Mouse (Mus musculus) cerebellum, adult 11-12 months (tissue): ENCODE measurements around the gene Spag9.
"Not testable (repeated sequence)": the region's sequence is repeated elsewhere in the genome, so short reads cannot be mapped to it uniquely, and the experiment has no call there.

Experiments used
- DNase-seq: peaks from one replicate; pipeline ENCODE4 v3.0.0; 2022

Gene Spag9

GRCm38 (mm10) chr11:94054901-94055300 lies 59.0 kb downstream of the Spag9 start:
- DNase-seq, result no peak

GRCm38 (mm10) chr11:94063941-94064340 lies 68.0 kb downstream of the Spag9 start:
- DNase-seq, result no peak

- no peak for DNase-seq
These were observed 74.6 kb downstream of the Spag9 start for GRCm38 (mm10) chr11:94070455-94070854.

- no peak for DNase-seq
These were observed 77.4 kb downstream of the Spag9 start for GRCm38 (mm10) chr11:94073283-94073682.

DNA sequence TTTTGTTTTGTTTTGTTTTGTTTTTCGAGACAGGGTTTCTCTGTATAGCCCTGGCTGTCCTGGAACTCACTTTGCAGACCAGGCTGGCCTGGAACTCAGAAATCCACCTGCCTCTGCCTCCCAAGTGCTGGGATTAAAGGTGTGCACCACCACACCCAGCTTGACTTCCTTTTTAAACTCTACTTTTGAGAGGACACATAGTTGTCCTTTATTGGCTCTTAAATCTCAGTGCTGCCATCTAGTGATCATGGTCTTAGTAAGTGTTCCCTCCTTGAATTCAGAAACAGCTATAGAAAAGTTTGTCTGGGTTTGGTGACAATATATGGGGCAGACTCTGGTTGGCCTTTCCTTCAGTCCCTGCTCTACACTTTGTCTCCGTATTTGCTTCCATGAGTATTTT lies 91.1 kb downstream of the Spag9 start:
- not testable (repeated sequence) for DNase-seq

DNA sequence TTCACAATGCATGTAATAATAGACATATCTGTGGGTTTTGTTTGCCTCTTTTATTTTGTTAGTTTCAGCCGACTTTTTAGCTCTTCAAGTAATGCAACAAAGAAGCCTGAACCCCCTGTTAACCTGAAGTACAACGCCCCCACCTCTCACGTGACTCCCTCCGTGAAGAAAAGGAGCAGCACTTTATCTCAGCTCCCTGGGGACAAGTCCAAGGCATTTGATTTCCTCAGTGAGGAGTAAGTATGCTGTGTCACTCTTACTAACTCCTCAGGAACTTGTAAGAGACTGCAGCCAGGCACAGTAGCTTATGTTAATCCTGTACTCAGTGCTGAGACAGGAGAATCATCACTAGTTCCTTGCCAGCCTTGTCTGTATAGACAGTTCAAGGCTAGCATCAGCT lies 94.6 kb downstream of the Spag9 start:
- no peak for DNase-seq

DNA sequence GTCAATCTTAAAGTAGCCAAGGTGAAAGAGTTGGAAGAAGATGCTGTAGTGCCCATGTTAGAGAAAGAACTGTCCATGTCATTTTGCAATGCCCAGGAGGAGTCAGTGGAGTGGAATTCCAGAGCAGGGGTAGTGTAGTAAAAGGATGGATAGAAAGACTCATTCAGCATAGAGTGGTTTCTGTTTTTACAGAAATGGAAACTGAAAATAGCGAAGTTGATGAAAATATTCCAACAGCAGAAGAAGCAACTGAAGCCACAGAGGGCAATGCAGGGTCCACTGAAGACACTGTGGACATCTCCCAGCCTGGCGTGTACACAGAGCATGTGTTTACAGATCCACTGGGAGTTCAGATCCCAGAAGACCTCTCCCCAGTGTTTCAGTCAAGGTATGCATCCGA lies 101.6 kb downstream of the Spag9 start:
- no peak for DNase-seq

DNA sequence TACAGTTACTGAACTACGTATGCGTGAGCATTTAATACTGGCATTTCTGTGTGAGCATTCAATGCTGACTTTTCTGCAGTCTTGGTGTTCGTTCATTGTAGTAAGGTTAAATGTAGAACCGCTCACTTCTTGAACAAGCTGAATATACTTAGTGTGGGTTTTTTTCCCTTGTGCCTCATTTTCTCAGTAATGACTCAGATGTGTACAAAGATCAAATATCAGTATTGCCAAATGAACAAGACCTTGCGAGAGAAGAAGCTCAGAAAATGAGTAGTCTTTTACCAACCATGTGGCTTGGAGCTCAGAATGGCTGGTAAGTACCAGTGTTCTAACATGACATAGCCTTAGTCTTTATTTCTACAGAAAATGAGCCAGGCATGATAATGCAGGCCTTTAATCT lies 102.9 kb downstream of the Spag9 start:
- DNase-seq, result no peak

DNA sequence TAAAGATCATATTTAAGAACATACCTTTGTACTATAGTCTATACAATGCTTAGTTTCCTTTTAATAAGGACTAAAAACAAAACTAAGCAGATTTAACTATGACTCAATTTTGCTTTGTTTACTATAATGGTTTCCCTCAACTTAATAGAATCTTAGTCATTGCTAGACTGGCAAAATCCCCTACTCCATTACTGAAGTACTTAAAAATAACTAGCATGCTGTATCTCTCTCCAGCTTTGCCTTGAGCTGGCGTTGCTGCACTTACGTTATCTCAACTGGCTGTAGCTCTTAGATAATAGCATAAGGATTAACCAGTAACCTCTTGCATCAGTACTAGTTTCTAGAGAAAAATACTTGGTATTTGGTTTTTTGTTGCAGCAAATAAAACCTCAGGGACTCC lies 117.9 kb downstream of the Spag9 start:
- no peak for DNase-seq

DNA sequence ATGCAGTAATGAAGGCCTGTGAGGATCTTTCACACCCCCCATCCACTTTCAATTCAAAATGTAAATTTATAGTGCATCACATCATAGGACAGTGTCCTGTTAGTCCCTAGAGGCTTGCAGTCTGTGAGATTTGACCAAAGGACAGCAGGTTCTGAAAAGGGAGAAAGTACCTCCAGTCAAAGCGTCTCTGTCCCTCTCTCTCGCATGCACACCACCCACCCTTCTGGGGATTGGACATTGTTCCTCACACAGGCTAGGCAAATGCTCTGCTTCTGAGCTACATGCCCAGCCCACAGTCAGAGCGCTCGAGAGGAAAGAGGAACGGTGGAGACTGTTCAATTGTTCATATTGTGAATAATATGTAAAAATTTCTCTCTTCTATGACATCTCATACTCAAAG lies 119.5 kb downstream of the Spag9 start:
- no peak for DNase-seq

DNA sequence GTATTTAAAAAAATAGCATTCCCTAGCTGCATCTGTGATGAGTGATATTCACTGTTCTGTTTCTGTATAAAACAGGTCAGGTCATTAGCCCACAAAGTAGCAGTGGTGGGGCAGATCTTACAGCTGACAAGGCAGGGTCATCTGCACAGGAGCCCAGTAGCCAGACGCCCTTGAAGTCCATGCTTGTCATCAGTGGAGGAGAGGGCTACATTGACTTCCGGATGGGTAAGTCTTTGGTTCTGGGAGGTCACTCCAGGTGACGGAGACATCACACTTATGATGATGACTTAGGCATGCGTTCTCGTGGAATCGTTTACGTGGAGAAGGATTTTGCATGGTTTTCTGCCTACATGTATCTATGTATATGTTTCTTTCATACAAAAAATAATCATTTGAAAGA lies 120.8 kb downstream of the Spag9 start:
- DNase-seq, result no peak

GRCm38 (mm10) chr11:94117836-94118235 lies 121.9 kb downstream of the Spag9 start:
- no peak for DNase-seq

DNA sequence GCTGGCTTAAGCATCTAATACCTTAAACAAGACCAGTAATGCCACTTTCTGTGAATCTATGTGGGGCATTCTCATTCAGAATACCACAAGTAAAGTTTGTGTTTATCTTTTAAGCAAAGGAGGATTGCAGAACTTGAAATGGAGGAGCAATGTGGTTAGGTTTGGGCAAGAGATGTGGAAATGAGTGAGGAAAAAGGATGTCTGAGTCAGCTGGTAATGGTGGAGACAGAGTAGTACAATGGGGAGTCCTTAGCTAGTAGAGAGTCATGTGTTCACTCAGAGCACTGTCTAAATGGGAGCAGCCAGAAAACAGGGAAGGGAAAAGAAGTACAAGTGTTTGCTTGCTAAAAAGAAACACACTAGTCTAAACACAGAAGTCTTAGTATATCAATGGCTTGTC lies 122.7 kb downstream of the Spag9 start:
- DNase-seq, result no peak

DNA sequence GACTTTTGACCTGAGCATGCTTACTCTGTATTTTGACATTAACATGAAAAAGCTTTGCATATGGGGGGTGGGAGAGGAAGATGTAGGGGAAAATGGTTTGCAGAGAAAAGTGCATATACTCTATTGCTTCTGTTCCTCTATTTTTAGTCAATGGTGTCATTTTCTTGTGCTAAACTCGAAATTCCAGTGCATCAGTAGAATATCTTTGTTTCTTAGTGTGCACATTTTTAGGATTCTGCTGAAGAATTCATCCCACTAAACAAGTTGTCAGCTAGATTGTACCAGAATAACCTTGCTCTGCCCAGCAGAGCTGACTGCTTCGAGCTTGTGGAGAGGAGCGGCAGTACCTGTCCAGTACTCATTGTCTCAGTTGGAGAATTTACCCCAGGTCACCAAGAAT lies 124.8 kb downstream of the Spag9 start:
- DNase-seq, result no peak

DNA sequence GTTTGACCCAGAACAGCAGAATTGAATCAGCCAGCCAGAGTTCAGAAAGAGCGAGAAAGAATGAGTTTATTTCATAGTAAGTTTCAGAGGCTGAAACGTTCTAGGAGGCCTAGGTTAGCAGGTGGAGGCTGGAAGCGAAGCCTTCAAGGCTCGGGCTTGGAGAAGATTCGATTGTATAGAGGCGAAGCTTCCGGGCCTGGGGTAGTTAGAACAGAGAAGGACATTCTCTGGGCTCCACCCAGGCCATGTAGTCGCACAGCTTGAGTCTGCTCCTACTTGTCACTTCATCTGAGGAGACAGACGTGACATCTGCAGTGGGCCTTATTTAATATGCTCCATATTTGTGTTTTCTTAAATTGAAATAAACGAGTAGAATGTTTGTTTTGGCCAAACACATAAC lies 125.6 kb downstream of the Spag9 start:
- DNase-seq, result no peak

DNA sequence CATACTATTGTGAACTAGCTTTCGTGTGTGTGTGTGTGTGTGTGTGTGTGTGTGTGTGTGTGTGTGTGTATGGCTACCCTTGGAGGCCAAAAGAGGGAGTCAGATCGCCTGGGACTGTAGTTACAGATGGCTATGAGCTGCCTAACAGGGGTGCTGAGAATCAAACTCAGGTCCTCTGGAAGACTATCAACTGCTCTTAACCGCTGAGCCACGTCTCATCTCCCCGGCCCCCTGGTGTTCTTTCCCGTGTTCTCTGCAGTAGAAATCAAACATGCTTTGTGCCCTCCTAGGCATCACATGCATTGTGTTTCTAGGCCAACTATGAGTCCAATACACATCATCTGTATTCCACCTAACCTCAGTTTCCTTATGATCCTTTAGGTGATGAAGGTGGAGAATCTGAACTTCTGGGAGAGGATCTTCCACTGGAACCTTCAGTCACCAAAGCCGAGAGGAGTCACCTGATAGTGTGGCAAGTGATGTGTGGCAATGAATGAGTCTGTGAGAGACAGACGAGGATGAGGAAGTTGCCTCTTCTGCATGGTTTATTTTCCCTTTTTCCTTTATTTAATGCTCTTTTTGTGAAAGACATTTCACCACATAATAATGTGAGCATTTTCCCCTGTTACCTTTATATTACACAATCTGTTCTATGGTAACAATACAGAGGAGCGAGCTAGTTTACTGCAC lies 126.6 kb downstream of the Spag9 start:
- DNase-seq, result no peak

GRCm38 (mm10) chr11:94126701-94127100 lies 130.8 kb downstream of the Spag9 start:
- DNase-seq, result peak; percentile 44

DNA sequence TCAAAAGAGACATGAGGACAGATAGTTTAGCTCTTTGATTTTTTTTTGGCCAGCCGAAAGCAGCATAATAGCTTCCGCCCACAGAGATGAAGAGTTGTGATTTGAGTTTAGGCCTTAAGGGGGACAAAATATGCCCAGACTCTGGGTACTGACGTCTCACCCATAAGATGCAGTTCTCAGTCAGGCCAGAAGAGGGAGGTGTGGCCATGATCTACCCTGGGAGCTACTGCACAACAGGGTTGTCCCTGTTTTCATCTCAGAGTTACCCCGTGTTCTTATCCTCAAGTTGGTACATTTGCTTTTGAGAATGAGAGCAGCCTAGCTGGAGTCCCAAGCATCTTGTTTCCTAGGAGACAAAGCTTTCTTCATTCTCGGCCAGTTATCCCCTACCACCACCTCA lies 132.1 kb downstream of the Spag9 start:
- peak; percentile 79 for DNase-seq

DNA sequence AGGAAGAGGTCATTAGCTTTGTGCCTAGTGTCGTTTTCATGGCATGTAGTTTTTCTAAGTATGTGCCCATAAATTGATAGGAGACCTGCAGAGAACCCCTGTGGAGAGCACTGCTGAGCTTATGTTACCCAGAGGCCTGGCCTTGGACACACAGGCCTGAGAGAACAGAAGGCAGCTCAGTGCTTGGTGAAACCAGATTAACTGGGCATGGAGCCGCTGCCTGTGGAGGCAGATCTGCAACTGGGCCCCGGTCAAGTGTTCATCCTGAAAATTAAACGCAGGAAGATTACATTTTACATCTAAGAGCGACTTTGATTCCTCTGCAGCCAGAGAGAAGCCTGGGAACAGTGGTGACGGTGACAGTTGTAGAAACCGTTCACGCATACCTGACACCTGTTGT lies 132.6 kb downstream of the Spag9 start:
- peak; percentile 76 for DNase-seq

GRCm38 (mm10) chr11:94129261-94130059 lies 133.6 kb downstream of the Spag9 start:
- peak; percentile 82 for DNase-seq

DNA sequence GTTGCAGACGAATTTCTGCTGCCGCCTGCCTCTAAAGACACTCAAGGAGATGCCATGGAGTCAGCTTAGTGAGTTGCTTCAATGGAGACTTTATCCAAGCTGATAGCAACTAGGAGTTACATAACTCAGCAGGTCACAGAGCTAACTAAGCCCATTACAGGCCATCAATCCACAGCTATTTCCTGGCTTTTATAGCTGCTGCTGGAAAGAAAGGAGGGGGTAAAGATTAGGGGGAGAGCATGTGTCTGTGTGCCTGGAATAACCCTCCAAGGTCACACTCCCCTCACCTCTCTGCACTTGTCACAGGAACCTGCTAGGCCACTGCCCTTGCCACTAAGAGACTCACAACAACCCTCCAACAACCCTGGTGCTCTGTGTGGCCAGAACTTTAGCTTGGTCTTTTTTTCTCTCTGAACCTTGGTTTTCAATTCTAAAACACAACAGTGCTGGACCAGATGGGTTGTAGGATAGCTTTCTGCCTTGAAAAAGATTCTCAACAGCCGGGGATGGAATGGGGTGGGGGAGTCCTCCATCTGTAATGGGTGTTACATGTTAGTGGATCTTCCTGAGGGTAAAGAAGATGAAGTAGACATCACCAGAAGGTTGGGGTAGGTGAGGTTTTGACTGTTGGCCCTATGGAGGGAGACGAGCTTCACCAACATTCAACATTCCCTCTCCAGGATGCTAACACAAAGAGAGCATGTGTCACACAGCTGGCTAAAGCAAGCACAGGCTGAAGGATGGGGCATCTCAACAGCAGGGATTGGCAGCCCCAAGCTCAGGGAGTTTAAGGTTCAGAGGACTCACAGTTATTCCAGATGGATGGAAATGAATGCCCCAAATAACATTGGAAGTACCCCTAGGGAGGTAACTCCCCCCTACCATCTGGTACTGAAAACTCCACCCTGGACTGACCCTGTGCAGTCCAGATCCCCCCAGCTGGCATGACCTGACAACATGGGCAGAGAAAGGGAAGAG lies 134.5 kb downstream of the Spag9 start:
- DNase-seq, result peak; percentile 30

GRCm38 (mm10) chr11:94133344-94133955 lies 137.6 kb downstream of the Spag9 start:
- DNase-seq, result peak; percentile 92
